In genomic region chr7:25269029-25269428, GRCm38 (mm10) we compare ENCODE assay signal across 8 mouse cellular contexts. TPM values are rescaled to one million over a fixed set of nuclear protein-coding genes. Genes with fewer than 3 reads are reported as not detected.
DNase-seq lines count a peak whose midpoint lies in the region; ATAC-seq and TF ChIP-seq lines count a peak whose summit lies in the region.

No protein-coding gene starts in this region.

- H3K4me3 ChIP-seq in hindbrain, embryonic 11.5 days (ENCODE audit: low read depth, low read length) = peak overlapping the region; percentile 64
- peak overlapping the region; percentile 77 for H3K4me3 ChIP-seq in thymus, adult 2 months (ENCODE audit: control insufficient read depth, insufficient read depth, low read length)

- TF ChIP-seq POLR2A in thymus, adult 2 months (IDR thresholded peaks at IDR 0.05; ENCODE audit: control insufficient read depth, extremely low read depth, insufficient read depth, low read length, poor library complexity) = no peak

- no peaks in the 10 kb centered on the region for H3K36me3 ChIP-seq in hindbrain, embryonic 11.5 days (ENCODE audit: control insufficient read depth, insufficient read depth, low read length)
- H3K36me3 ChIP-seq in thymus, adult 2 months (ENCODE audit: control insufficient read depth, insufficient read depth, low read length) = no peaks in the 10 kb centered on the region

- peaks cover 3% of the 10 kb centered on the region for H3K4me1 ChIP-seq in hindbrain, embryonic 11.5 days (replicated peaks; ENCODE audit: control insufficient read depth, insufficient read depth, low read length)
- H3K4me1 ChIP-seq in thymus, adult 2 months (replicated peaks; ENCODE audit: control insufficient read depth, insufficient read depth, low read length) = peaks cover 36% of the 10 kb centered on the region

- H3K27ac ChIP-seq in hindbrain, embryonic 11.5 days (ENCODE audit: low read depth, low read length) = no peak overlapping the region
- H3K27ac ChIP-seq in thymus, adult 2 months (ENCODE audit: control insufficient read depth, insufficient read depth, low read length) = peak overlapping the region; percentile 84

- no peak for ATAC-seq in hindbrain, embryonic 11.5 days (ENCODE audit: low FRiP score)

- H3K9ac ChIP-seq in hindbrain, embryonic 11.5 days (ENCODE audit: low read depth, low read length) = peak overlapping the region; percentile 79

- WGBS in hindbrain, embryonic 11.5 days = 47% methylated on average over 4 of the region's 4 CpGs
- WGBS in thymus, adult 2 months = 4% methylated on average over 4 of the region's 4 CpGs

- DNase-seq in adrenal gland, adult (ENCODE audit: inconsistent age in 2 of 2, low spot score in 1 of 2) = peak; percentile 39 to 73
- no peak for DNase-seq in adrenal gland, adult 8-10 months
- peak; percentile 2 for DNase-seq in ovary, postnatal 10 days (ENCODE audit: low spot score)
- no peak for DNase-seq in ovary, postnatal 14 days (ENCODE audit: low spot score)
- no peak for DNase-seq in hindbrain, embryonic 11.5 days (ENCODE audit: low spot score)
- DNase-seq in lung, postnatal 10 days = peak; percentile 8
- no peak for DNase-seq in thymus, adult 2 months
- no peak for DNase-seq in frontal cortex, postnatal 36 days (ENCODE audit: low spot score in 2 of 2)

- H3K9me3 ChIP-seq in hindbrain, embryonic 11.5 days (ENCODE audit: control insufficient read depth, low read length) = no peaks in the 10 kb centered on the region

- TF ChIP-seq CTCF in thymus, adult 2 months (IDR thresholded peaks at IDR 0.05; ENCODE audit: borderline replicate concordance, control insufficient read depth, extremely low read depth, insufficient read depth, low read length, poor library complexity) = no peak

- H3K4me2 ChIP-seq in hindbrain, embryonic 11.5 days (replicated peaks; ENCODE audit: low read depth, low read length) = peak overlapping the region; percentile 64

- no peaks in the 10 kb centered on the region for H3K27me3 ChIP-seq in hindbrain, embryonic 11.5 days (ENCODE audit: control insufficient read depth, insufficient read depth, low read length)
- no peaks in the 10 kb centered on the region for H3K27me3 ChIP-seq in thymus, adult 2 months (ENCODE audit: control insufficient read depth, insufficient read depth, low read length)

RNA-seq across cellular contexts. Expression of gene Cic, which starts 1.5 kb away (rescaled TPM):
- 100 to 1,000 TPM; 118 to 195 (median 151) TPM for total RNA-seq in adrenal gland, adult 8-10 months (2022)
- polyA plus RNA-seq in hindbrain, embryonic 11.5 days (2014; fragmentation: Nextera tagmentation; extraction: Ambion mirVana) = 25.4 and 39.0 TPM in 2 replicates
- 270 and 297 TPM in 2 replicates for polyA plus RNA-seq in thymus, adult 2 months (2012; rRNA removed)

RNA-seq across cellular contexts. Expression of gene Erf, which starts 18.5 kb away (rescaled TPM):
- total RNA-seq in adrenal gland, adult 8-10 months (2022) = 10 to 100 TPM; 23.6 to 29.4 (median 27.2) TPM
- 12.8 and 14.2 TPM in 2 replicates for polyA plus RNA-seq in hindbrain, embryonic 11.5 days (2014; fragmentation: Nextera tagmentation; extraction: Ambion mirVana)
- 59.4 and 60.4 TPM in 2 replicates for polyA plus RNA-seq in thymus, adult 2 months (2012; rRNA removed)

RNA-seq across cellular contexts. Expression of gene Pafah1b3, which starts 28.8 kb away (rescaled TPM):
- total RNA-seq in adrenal gland, adult 8-10 months (2022) = 10 to 100 TPM; 34.0 to 48.5 (median 42.5) TPM
- 335 and 344 TPM in 2 replicates for polyA plus RNA-seq in hindbrain, embryonic 11.5 days (2014; fragmentation: Nextera tagmentation; extraction: Ambion mirVana)
- polyA plus RNA-seq in thymus, adult 2 months (2012; rRNA removed) = 138 and 140 TPM in 2 replicates

RNA-seq across cellular contexts. Expression of gene Gsk3a, which starts 31.4 kb away (rescaled TPM):
- 100 to 1,000 TPM in 3 of 4 experiments, 10 to 100 TPM in 1; 99.2 to 107 (median 104) TPM for total RNA-seq in adrenal gland, adult 8-10 months (2022)
- 14.1 and 16.1 TPM in 2 replicates for polyA plus RNA-seq in hindbrain, embryonic 11.5 days (2014; fragmentation: Nextera tagmentation; extraction: Ambion mirVana)
- polyA plus RNA-seq in thymus, adult 2 months (2012; rRNA removed) = 332 and 343 TPM in 2 replicates

RNA-seq across cellular contexts. Expression of gene Prr19, which starts 32.2 kb away (rescaled TPM):
- not detected for total RNA-seq in adrenal gland, adult 8-10 months (2022)
- 0.86 and 1.3 TPM in 2 replicates for polyA plus RNA-seq in hindbrain, embryonic 11.5 days (2014; fragmentation: Nextera tagmentation; extraction: Ambion mirVana)
- polyA plus RNA-seq in thymus, adult 2 months (2012; rRNA removed) = 0.08 TPM in 1 of 2 replicates, not detected in the other

Comparison
In these comparisons a context has a peak if more than half of its experiments do, and no peak if none do; other contexts are left out.
1. DNase-seq: peak in adrenal gland, adult (2 of 2), ovary, postnatal 10 days (single experiment) and lung, postnatal 10 days (single experiment); none in adrenal gland, adult 8-10 months (single experiment), ovary, postnatal 14 days (single experiment), hindbrain, embryonic 11.5 days (single experiment), thymus, adult 2 months (single experiment) and frontal cortex, postnatal 36 days (0 of 2).